Mouse (Mus musculus): ENCODE measurements around the gene E130208F15Rik. TPM values are rescaled to one million over a fixed set of nuclear protein-coding genes. Genes with fewer than 3 reads are reported as not detected.

Gene E130208F15Rik
- polyA plus RNA-seq, 1 experiment from 2014 or later = not detected

DNA sequence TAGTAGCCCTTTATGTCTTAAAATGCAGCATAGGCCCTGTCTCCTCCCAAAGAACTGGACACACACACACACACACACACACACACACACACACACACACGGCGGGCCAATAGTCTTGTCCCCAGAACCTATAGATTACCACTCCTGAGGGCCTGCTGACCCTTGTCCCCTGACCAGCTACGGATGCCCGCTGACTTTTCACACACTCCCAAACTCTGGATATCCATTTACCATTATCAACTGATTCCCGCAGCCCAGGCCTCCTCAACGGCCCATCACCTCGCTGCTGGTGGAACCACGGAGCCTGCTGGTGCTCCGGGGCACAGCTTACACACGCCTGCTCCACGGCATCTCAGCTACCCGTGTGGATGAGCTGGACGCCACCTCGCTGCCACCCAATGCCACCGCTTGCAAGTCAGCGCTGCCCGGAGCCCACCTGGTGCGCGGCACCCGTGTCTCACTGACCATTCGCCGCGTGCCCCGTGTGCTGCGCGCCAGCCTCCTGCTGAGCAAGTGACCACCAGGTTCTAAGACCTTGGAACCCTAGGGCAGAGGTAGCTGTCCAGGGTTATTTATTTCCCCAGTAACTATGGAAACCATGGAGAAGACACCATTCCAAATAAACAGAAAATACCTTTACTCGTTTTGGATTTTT lies 7.7 kb upstream of the E130208F15Rik start:
- ATAC-seq (no peak), DNase-seq (ENCODE audit: low spot score) (no peak)
- H3K4me1 ChIP-seq (ENCODE audit: insufficient read depth, low read depth, low read length) = peaks cover 6% of the 10 kb centered on the region; the same call in 1 of the 2 replicates
- TF ChIP-seq CTCF (IDR thresholded peaks at IDR 0.05) = no peak
- no peak for TF ChIP-seq EP300 (IDR thresholded peaks at IDR 0.05)
- H3K27ac ChIP-seq (ENCODE audit: low read length) = no peak overlapping the region
- no peaks in the 10 kb centered on the region for H3K9me3 ChIP-seq (ENCODE audit: low read length)
- no peaks in the 10 kb centered on the region for H3K36me3 ChIP-seq (ENCODE audit: insufficient read depth, low read length)
- WGBS = 43% methylated on average over 27 of the region's 27 CpGs
- no peaks in the 10 kb centered on the region for H3K27me3 ChIP-seq (replicated peaks; ENCODE audit: insufficient read depth, low read length)
- no peak overlapping the region for H3K9ac ChIP-seq (replicated peaks; ENCODE audit: low read depth)
- H3K4me2 ChIP-seq (replicated peaks; ENCODE audit: low read depth, low read length) = no peak overlapping the region
- no peak overlapping the region for H3K4me3 ChIP-seq (ENCODE audit: low read depth, low read length)

DNA sequence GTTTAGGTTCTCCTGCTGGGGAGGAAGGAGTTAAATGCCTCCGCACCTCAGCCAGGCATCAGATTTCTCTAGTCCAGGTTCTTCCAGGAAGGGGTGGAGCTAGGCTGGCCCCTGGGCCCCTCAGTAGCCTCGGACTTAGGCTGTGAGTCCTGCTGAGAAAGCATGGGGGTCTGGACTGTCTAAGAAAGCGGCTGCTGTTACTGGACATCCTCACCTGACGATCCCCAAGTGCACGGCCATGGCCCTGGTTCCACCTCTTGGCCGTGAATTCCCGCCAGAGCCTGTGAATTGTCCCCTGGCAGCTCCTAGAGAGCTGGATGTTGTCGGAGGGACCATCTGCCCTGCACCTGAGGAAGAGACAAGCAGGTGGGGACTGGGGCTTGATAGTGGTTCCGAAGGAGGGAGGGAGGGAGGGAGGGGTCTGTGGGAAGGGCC lies 6.8 kb upstream of the E130208F15Rik start, which contains the start of gene Syne4:
Gene Syne4 (plus strand): TSS at position 87 of the 435 bp plus-strand sequence.
- Histone ChIP-seq H3K36me3 (ENCODE audit: insufficient read depth, low read length) (no peaks in the 10 kb centered on the region), H3K4me2 (replicated peaks; ENCODE audit: low read depth, low read length) (peak within 1 kb of the TSS; percentile 22), H3K4me3 (ENCODE audit: low read depth, low read length) (peak within 1 kb of the TSS; percentile 14; the same call in 1 of the 2 replicates), H3K27ac (ENCODE audit: low read length) (no peak within 1 kb of the TSS), H3K9ac (replicated peaks; ENCODE audit: low read depth) (no peak within 1 kb of the TSS), H3K9me3 (ENCODE audit: low read length) (no peaks in the 10 kb centered on the region), H3K27me3 (replicated peaks; ENCODE audit: insufficient read depth, low read length) (no peaks in the 10 kb centered on the region), H3K4me1 (ENCODE audit: insufficient read depth, low read depth, low read length) (no peaks in the 10 kb centered on the region)
- ATAC-seq (peak; percentile 44; the same call in 1 of the 2 replicates), DNase-seq (ENCODE audit: low spot score) (peak; percentile 45)
- 3% methylated on average over 9 of the region's 9 CpGs for WGBS
- TF ChIP-seq EP300 (IDR thresholded peaks at IDR 0.05) (no peak), CTCF (IDR thresholded peaks at IDR 0.05) (no peak)

DNA sequence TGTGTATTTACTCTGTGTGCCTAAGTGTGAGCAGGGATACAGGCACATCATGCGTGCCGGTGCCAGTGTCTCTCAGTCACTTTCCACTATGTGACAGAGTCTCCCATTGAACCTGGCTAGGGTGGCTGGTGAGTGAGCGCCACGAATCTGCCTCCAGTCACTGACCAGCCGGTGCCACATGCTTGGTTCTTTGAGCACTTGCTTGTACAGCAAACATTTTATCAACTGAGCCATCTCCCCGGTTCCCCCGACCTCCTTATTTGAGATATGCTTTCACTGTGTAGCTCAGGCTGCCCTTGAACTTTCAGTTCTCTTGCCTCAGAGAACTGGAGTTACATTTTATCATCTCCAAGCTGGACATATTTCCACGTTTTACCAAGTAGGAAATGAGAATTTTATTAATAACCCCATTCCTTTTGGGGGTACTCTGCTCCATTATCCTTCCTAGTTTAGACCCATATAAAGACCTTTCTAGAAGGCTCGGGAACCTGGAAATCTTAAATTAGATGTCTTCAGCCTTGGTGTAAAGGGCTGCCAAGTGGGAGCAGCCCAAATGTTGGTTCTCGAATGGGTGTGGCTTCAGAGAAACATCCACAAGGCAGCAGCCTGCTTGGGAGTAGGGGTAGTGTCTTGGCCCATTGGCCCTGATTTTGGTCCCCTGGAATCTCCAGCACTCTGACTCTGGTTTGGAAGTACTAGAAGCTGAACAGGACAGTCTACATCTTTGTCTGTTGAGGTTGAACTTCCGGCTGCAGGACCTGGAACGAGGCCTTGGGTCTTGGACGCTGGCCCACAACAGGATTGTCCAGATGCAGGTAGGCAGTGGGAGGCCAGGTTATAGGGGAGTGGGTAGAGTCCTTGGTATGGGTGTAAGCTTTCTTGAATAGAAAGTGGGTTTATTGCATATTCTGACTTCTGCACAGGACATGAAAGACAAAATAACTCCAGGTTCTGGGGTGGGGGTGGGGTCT lies 5.7 kb upstream of the E130208F15Rik start:
- Histone ChIP-seq H3K9ac (replicated peaks; ENCODE audit: low read depth) (no peak overlapping the region), H3K27me3 (replicated peaks; ENCODE audit: insufficient read depth, low read length) (no peaks in the 10 kb centered on the region), H3K4me3 (ENCODE audit: low read depth, low read length) (no peak overlapping the region), H3K36me3 (ENCODE audit: insufficient read depth, low read length) (no peaks in the 10 kb centered on the region), H3K4me2 (replicated peaks; ENCODE audit: low read depth, low read length) (no peak overlapping the region), H3K27ac (ENCODE audit: low read length) (no peak overlapping the region), H3K4me1 (ENCODE audit: insufficient read depth, low read depth, low read length) (no peaks in the 10 kb centered on the region), H3K9me3 (ENCODE audit: low read length) (no peaks in the 10 kb centered on the region)
- DNase-seq (ENCODE audit: low spot score) (no peak), ATAC-seq (no peak)
- 55% methylated on average over 13 of the region's 13 CpGs for WGBS
- no peak for TF ChIP-seq EP300 (IDR thresholded peaks at IDR 0.05)
- TF ChIP-seq CTCF (IDR thresholded peaks at IDR 0.05) = no peak

DNA sequence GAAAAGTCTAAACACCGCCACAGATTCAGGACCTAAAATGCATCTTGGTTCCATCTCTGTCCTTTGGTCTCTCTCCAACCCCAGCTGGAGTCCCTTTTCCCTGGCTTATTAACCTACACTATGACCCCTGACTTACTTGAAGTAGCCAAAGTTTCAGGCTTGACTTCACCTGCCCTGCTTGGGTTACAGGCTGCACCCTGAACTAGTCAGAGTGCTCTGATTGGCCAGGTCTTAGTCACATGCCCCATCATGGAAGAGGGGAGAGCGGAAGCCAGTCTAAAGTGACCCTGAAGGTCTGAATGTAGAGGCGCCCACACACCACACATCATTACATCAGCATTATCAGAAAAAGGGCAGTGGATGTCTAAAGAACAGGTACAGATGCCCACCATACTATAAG lies 3.4 kb upstream of the E130208F15Rik start:
- WGBS = 89% methylated on average over 3 of the region's 3 CpGs

DNA sequence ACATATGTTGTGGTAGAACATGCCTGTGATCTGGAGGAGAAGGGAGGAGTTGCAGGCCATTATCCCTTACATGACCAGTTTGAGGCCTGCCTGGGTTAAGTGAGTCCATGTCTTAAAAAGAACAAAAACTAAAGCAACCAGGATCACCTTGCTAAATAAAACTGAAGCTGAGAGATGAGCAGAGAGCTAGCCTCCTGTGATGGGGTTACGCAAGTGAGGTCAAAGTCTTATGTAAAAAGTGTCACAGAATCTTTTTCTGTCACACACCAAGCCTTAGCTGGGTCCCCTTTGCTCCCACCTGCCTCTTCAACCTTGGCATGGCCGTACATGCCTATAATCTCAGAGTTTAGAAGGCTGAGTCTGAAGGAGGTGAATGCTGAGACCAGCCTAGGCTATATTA lies 594 bp upstream of the E130208F15Rik start:
- Histone ChIP-seq H3K27me3 (replicated peaks; ENCODE audit: insufficient read depth, low read length) (no peaks in the 10 kb centered on the region), H3K9ac (replicated peaks; ENCODE audit: low read depth) (no peak overlapping the region), H3K36me3 (ENCODE audit: insufficient read depth, low read length) (no peaks in the 10 kb centered on the region), H3K4me2 (replicated peaks; ENCODE audit: low read depth, low read length) (peak overlapping the region; percentile 82), H3K27ac (ENCODE audit: low read length) (no peak overlapping the region), H3K4me3 (ENCODE audit: low read depth, low read length) (peak overlapping the region; percentile 63; the same call in 1 of the 2 replicates), H3K4me1 (ENCODE audit: insufficient read depth, low read depth, low read length) (no peaks in the 10 kb centered on the region), H3K9me3 (ENCODE audit: low read length) (no peaks in the 10 kb centered on the region; the same call in 1 of the 2 replicates)
- DNase-seq (ENCODE audit: low spot score) = no peak
- ATAC-seq = no peak
- no peak for TF ChIP-seq CTCF (IDR thresholded peaks at IDR 0.05)
- no peak for TF ChIP-seq EP300 (IDR thresholded peaks at IDR 0.05)
- WGBS = 79% methylated on average over 2 of the region's 2 CpGs

More for the DNA sequence above, 3.4 kb upstream of the E130208F15Rik start:
- Histone ChIP-seq H3K4me1 (ENCODE audit: insufficient read depth, low read depth, low read length) (no peaks in the 10 kb centered on the region), H3K27ac (ENCODE audit: low read length) (no peak overlapping the region), H3K36me3 (ENCODE audit: insufficient read depth, low read length) (no peaks in the 10 kb centered on the region), H3K4me3 (ENCODE audit: low read depth, low read length) (no peak overlapping the region), H3K4me2 (replicated peaks; ENCODE audit: low read depth, low read length) (no peak overlapping the region), H3K27me3 (replicated peaks; ENCODE audit: insufficient read depth, low read length) (no peaks in the 10 kb centered on the region), H3K9me3 (ENCODE audit: low read length) (no peaks in the 10 kb centered on the region), H3K9ac (replicated peaks; ENCODE audit: low read depth) (no peak overlapping the region)
- ATAC-seq = no peak
- no peak for DNase-seq (ENCODE audit: low spot score)
- TF ChIP-seq CTCF (IDR thresholded peaks at IDR 0.05) = no peak
- no peak for TF ChIP-seq EP300 (IDR thresholded peaks at IDR 0.05)

DNA sequence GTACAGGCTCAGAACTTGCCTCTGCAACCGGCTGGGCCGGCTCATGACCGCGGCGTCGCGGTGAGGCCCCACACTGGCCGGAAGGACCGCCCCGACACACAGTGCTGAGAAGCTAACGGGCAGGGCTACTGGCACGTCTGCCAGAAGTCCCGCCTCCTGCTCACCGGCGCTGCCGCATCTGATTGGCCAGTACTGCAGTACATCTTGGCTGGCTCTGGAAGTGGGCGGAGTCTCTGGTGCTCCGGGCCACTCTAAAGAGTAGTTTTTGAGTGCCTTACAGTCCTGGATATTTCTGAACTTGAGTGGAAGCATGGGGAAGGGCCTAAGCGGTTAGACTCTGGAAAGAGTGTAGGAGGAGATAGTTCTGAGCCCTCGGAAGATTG lies 736 bp downstream of the E130208F15Rik start:
- Histone ChIP-seq H3K9ac (replicated peaks; ENCODE audit: low read depth) (peak overlapping the region; percentile 69), H3K27me3 (replicated peaks; ENCODE audit: insufficient read depth, low read length) (no peaks in the 10 kb centered on the region), H3K9me3 (ENCODE audit: low read length) (no peaks in the 10 kb centered on the region; the same call in 1 of the 2 replicates), H3K4me3 (ENCODE audit: low read depth, low read length) (peak overlapping the region; percentile 63), H3K27ac (ENCODE audit: low read length) (peak overlapping the region; percentile 89), H3K4me2 (replicated peaks; ENCODE audit: low read depth, low read length) (peak overlapping the region; percentile 82), H3K4me1 (ENCODE audit: insufficient read depth, low read depth, low read length) (no peaks in the 10 kb centered on the region), H3K36me3 (ENCODE audit: insufficient read depth, low read length) (no peaks in the 10 kb centered on the region)
- WGBS = 3% methylated on average over 20 of the region's 20 CpGs
- DNase-seq (ENCODE audit: low spot score) (peak; percentile 100), ATAC-seq (peak; percentile 99)
- TF ChIP-seq CTCF (IDR thresholded peaks at IDR 0.05) = no peak
- TF ChIP-seq EP300 (IDR thresholded peaks at IDR 0.05) = no peak

All from lung, postnatal 0 days (tissue).